Mouse (Mus musculus) stomach, postnatal 0 days (tissue): ENCODE results near the gene Far2.

ENCODE experiments used
- CTCF ChIP-seq: IDR thresholded peaks from 2 replicates; pipeline ENCODE4 v1.5.1; 2016; ENCODE audit warnings: antibody characterized with exemption, low read depth, mild to moderate bottlenecking, moderate library complexity
- EP300 ChIP-seq: optimal IDR thresholded peaks from 2 replicates; pipeline ENCODE3; 2016; ENCODE audit warnings: antibody characterized with exemption

DNA sequence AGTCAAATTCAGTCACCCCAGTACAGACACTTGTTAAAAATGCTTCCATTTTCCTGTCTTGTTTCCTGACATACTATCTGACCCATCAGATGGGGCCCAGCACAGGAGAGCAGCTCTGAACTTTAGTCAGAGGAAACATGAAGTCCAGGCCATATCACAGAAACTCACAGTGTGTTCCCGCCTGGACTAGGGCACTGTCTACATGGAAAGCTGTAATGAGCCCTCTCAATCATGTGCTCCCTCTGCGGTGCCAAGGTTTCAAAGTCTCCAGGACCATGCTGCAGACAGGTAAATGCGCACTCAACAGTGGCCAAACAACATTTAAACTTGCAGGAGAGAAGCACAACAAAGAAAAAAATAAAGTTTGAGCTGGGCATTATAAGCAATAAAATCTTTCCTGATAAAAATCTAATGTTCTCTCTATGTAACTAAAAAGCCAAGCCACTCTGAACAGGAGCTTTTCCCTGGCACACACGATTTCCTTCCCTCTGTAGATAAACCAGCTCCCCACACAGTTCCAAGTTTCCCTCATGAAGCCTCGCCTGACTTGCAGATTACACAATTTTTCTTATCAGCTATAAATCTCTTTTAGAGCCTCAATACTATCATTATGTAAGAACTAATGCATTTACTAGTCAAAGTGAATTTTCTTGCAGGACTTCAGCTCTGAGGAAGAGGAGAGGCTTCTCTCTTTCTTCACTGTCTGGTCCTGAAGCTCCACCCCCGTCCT lies 147.1 kb downstream of the Far2 start:
- TF ChIP-seq CTCF = no peak
- TF ChIP-seq EP300 = no peak
